Mouse (Mus musculus) liver, embryonic 13.5 days (tissue): ENCODE data around the gene Stim1. TPM values are rescaled to one million over a fixed set of nuclear protein-coding genes. Genes with fewer than 3 reads are reported as not detected.

ENCODE experiments used
- ATAC-seq: fragments of 200-750 bp; cut with Nextera tagmentation; 2 replicates; pipeline ENCODE4 v1.8.0; 2017; ENCODE audit warnings: low read depth, mild to moderate bottlenecking, moderate number of reproducible peaks, moderate library complexity
- DNase-seq: peaks from one replicate; pipeline ENCODE4 v3.0.0; 2022
- H3K27ac ChIP-seq: fragments of 300-500 bp; sonication (generic); 2 replicates; pipeline ENCODE4 v1.5.1; 2015; ENCODE audit warnings: moderate library complexity, mild to moderate bottlenecking, inconsistent platforms
- H3K27me3 ChIP-seq: fragments of 300-500 bp; sonication (generic); 2 replicates; pipeline ENCODE4 v1.6.1; 2015; ENCODE audit warnings: mild to moderate bottlenecking, inconsistent platforms
- H3K36me3 ChIP-seq: fragments of 300-500 bp; sonication (generic); 2 replicates; pipeline ENCODE4 v1.6.1; 2015; ENCODE audit warnings: mild to moderate bottlenecking, inconsistent platforms
- H3K4me1 ChIP-seq: fragments of 300-500 bp; sonication (generic); replicated peaks from 2 replicates; pipeline ENCODE4 v1.6.1; 2015; ENCODE audit warnings: inconsistent platforms
- H3K4me2 ChIP-seq: fragments of 300-500 bp; sonication (generic); 2 replicates; pipeline ENCODE4 v1.6.1; 2015; ENCODE audit warnings: inconsistent platforms, mild to moderate bottlenecking, moderate library complexity
- H3K4me3 ChIP-seq: fragments of 300-500 bp; sonication (generic); replicated peaks from 2 replicates; pipeline ENCODE4 v1.5.1; 2015; ENCODE audit warnings: mild to moderate bottlenecking, inconsistent platforms
- H3K9ac ChIP-seq: fragments of 300-500 bp; sonication (generic); 2 replicates; pipeline ENCODE4 v1.6.1; 2015; ENCODE audit warnings: mild to moderate bottlenecking, inconsistent platforms
- H3K9me3 ChIP-seq: fragments of 300-500 bp; sonication (generic); replicated peaks from 2 replicates; pipeline ENCODE4 v1.6.1; 2016; ENCODE audit warnings: inconsistent platforms
- WGBS: fragments of 180-500 bp; shearing (Covaris S2); methylation state at CpG from one replicate; pipeline ENCODE4 v1.1.7; 2015; ENCODE audit not compliant: insufficient replicate concordance; 5-methylcytosine and 5-hydroxymethylcytosine counted together
- polyA plus RNA-seq: library from polyadenylated mRNA; unstranded; fragments of >200 nt; fragmentation: Nextera tagmentation; extraction: Ambion mirVana; gene quantifications from 2 replicates; pipeline ENCODE4 v1.2.1, GENCODE M21; 2015

Stim1 gene
- polyA plus RNA-seq, 1 experiment from 2014 or later = 13.3 TPM

DNA sequence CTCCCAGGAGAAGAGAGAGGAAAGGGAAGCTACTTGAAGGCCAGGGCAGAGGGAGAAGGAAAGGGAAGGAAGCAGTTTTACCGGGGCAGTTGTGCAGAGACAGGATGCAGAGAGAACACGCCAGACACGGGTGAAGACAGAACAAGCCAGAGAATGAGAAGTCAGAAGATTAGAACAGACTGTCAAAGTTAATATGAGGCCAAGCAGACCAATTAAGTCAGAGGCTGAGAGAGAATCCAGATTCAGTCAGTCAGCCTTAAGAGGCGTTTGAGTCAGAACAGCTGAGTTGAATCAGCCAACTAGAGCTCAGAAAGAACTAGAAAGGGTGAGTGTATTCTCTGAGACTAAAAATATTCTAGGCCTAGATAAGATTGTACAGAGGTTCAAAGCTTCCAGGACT, 66.1 kb downstream of the Stim1 start:
- Histone ChIP-seq H3K9ac (no peak overlapping the region), H3K36me3 (no peaks in the 10 kb centered on the region; the same call in 1 of the 2 replicates), H3K4me1 (peaks cover 17% of the 10 kb centered on the region), H3K27me3 (no peaks in the 10 kb centered on the region), H3K4me3 (no peak overlapping the region), H3K27ac (no peak overlapping the region), H3K9me3 (no peaks in the 10 kb centered on the region), H3K4me2 (no peak overlapping the region)
- DNase-seq = no peak
- no peak for ATAC-seq
- WGBS = 24% methylated on average over 4 of the region's 4 CpGs

DNA sequence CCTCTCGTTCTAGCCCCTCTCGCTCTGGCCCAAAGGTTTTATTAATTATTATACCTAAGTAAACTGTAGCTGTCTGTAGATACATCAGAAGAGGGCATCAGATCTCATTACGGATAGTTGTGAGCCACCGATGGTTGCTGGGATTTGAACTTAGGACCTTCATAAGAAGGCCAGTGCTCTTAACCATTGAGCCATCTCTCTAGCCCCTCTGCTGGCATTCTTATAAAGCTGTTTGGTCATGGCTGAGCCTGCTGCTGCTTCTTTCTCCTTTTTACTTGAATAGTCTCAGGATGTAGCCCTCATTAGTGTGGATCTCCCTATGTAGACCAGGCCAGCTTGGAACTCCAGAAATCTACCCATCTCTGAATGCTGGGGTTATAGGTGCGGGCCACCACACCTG, 69.7 kb downstream of the Stim1 start:
- H3K4me3 ChIP-seq = no peak overlapping the region
- DNase-seq (no peak), ATAC-seq (no peak)
- H3K9me3 ChIP-seq = no peaks in the 10 kb centered on the region
- no peak overlapping the region for H3K4me2 ChIP-seq
- no peak overlapping the region for H3K9ac ChIP-seq
- H3K4me1 ChIP-seq = peaks cover 12% of the 10 kb centered on the region
- no peak overlapping the region for H3K27ac ChIP-seq
- 81% methylated on average over 5 of the region's 5 CpGs for WGBS
- no peaks in the 10 kb centered on the region; the same call in 1 of the 2 replicates for H3K36me3 ChIP-seq
- no peaks in the 10 kb centered on the region for H3K27me3 ChIP-seq

DNA sequence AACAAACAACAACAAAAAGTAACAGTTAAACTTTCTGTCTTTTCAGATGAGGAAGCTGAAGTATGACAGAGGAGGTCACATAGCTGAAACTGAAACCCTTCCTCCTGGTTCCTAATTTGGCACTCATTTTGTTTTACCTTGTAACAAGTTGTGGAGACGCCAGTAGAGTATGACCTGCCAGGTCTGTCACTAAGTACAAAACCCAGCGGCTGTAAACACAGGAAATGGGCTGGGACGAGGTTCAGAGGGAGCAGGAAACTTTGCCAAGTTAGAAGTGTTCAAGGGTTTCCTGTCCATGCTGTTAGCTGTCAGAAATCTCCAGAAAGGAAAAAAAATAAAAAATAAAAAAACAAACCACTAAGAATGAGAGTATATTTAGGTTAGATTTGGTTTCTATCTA, 70.3 kb downstream of the Stim1 start:
- Histone ChIP-seq H3K4me1 (peaks cover 12% of the 10 kb centered on the region), H3K27ac (no peak overlapping the region), H3K4me3 (no peak overlapping the region), H3K4me2 (no peak overlapping the region), H3K27me3 (no peaks in the 10 kb centered on the region), H3K36me3 (no peaks in the 10 kb centered on the region; the same call in 1 of the 2 replicates), H3K9ac (no peak overlapping the region), H3K9me3 (no peaks in the 10 kb centered on the region)
- ATAC-seq = 0 out of 2 replicates have a peak, but pooled peaks have one; percentile 48
- WGBS = 13% methylated on average over 3 of the region's 3 CpGs
- DNase-seq = no peak

DNA sequence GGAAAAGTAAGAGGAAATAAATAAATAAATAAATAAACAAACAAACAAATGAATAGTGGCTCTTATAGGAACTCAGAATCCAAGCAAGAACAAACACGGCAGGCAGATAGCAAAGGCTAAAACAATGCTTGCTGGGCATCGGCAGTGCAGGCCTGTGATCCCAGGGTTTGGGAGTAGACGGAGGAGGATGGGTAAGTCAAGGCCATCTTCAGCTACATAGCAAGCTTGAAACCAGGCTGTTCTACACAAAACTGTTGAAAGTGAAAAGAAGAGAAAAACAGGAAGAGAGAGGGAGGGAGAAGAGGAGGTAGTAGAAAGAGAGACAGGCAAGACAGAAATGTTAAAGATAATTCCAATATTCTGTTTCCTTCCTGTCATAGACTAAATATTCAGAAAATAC, 71.3 kb downstream of the Stim1 start:
- Histone ChIP-seq H3K27ac (no peak overlapping the region), H3K36me3 (no peaks in the 10 kb centered on the region; the same call in 1 of the 2 replicates), H3K27me3 (no peaks in the 10 kb centered on the region), H3K4me1 (peaks cover 5% of the 10 kb centered on the region), H3K4me3 (no peak overlapping the region), H3K4me2 (no peak overlapping the region), H3K9me3 (no peaks in the 10 kb centered on the region), H3K9ac (no peak overlapping the region)
- 79% methylated on average over 3 of the region's 3 CpGs for WGBS
- ATAC-seq (no peak), DNase-seq (no peak)

DNA sequence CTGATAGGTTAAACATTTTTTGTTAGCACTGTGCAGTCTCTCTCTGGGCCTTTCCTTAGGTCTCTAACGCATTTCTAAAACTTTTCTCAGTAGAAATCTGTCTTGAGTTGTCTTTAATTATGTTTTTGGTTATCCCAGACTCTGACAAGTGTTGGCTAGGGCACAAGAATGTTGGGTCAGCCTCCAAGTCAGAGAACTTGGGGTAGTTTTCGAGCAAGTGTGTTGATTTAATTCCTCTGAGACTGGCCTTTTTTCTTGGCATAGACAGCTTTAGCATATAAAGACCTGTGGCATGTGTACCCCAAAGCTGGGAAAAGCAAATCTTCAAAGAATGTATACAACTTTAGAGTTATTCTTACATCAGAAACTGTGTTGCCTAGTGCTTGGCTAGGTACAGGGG, 78.3 kb downstream of the Stim1 start:
- Histone ChIP-seq H3K4me2 (no peak overlapping the region), H3K4me1 (peaks cover 11% of the 10 kb centered on the region), H3K9me3 (no peaks in the 10 kb centered on the region), H3K4me3 (no peak overlapping the region), H3K36me3 (no peaks in the 10 kb centered on the region), H3K27me3 (no peaks in the 10 kb centered on the region), H3K27ac (no peak overlapping the region), H3K9ac (no peak overlapping the region)
- ATAC-seq (no peak), DNase-seq (no peak)
- 59% methylated on average over 2 of the region's 2 CpGs for WGBS

DNA sequence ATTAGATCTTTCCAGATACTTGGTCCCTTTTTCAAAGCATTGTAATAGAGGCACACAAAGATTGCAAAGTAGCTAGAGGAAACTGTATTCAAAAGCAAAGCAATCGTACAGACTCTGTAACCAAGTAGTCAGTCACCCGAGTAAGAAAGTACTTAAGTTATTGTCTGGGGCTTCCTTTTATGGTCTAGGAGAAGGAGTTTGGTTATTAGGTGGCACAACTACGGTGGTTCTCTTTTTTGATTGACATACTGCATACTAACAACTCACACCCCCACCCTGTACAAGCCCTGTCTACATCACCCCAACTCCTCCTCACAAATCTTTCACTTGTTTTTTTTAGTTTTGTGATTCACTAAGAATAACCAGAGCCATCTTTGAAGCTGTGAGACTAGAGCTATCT, 79.7 kb downstream of the Stim1 start:
- H3K27me3 ChIP-seq = no peaks in the 10 kb centered on the region
- ATAC-seq (no peak), DNase-seq (no peak)
- 48% methylated on average over 3 of the region's 3 CpGs for WGBS
- no peaks in the 10 kb centered on the region for H3K9me3 ChIP-seq
- H3K36me3 ChIP-seq = no peaks in the 10 kb centered on the region
- H3K9ac ChIP-seq = no peak overlapping the region
- no peak overlapping the region for H3K4me2 ChIP-seq
- peaks cover 11% of the 10 kb centered on the region for H3K4me1 ChIP-seq
- no peak overlapping the region for H3K27ac ChIP-seq
- H3K4me3 ChIP-seq = no peak overlapping the region

DNA sequence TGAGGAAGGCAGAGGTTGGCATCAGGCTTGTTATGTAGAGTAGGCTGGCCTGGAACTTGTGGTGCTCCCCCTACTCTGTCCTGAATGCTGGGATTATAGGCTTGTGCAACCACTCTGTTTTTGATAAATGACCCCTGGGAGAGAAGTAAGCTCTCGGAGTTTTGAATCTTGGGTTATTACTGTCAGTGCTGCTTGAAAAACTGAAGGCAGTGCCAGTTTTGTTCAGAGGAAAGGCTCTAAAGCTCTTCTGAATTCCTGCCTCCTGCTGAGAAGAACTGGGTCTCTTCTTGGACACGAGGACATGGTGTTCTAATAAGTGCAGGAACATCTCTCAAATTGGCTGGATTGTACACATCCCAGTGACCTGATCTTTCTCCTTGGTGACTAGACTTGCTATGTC, 81.1 kb downstream of the Stim1 start:
- DNase-seq (no peak), ATAC-seq (no peak)

DNA sequence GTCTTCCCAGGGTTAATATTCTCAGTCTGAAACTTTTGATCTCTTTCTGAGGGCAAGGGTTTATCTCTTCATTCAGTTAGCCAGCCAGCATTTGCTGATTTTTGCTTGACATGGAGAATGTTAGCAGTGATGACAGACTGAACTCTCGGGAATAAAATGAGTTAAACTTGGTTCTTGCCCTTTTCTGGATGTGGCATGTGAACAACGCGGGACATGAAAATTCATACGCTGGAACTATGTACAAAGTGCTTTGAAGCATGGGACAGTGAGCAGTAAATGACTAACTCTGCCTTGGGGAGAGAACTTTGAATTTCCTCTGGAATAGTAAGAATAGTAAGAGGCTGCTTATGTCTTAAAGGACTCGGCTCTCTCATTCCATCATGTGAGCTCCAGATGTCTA, 81.6 kb downstream of the Stim1 start:
- WGBS = 82% methylated on average over 5 of the region's 5 CpGs
- H3K4me3 ChIP-seq = no peak overlapping the region
- no peaks in the 10 kb centered on the region for H3K36me3 ChIP-seq
- H3K4me2 ChIP-seq = no peak overlapping the region
- no peak overlapping the region for H3K9ac ChIP-seq
- H3K9me3 ChIP-seq = no peaks in the 10 kb centered on the region
- H3K27me3 ChIP-seq = no peaks in the 10 kb centered on the region
- peaks cover 11% of the 10 kb centered on the region for H3K4me1 ChIP-seq
- no peak overlapping the region for H3K27ac ChIP-seq
- ATAC-seq = no peak
- no peak for DNase-seq

More for the DNA sequence above, 81.1 kb downstream of the Stim1 start:
- no peak overlapping the region for H3K27ac ChIP-seq
- H3K9ac ChIP-seq = no peak overlapping the region
- peaks cover 11% of the 10 kb centered on the region for H3K4me1 ChIP-seq
- H3K27me3 ChIP-seq = no peaks in the 10 kb centered on the region
- WGBS = 69% methylated on average over 2 of the region's 2 CpGs
- H3K36me3 ChIP-seq = no peaks in the 10 kb centered on the region
- no peak overlapping the region for H3K4me2 ChIP-seq
- no peak overlapping the region for H3K4me3 ChIP-seq
- no peaks in the 10 kb centered on the region for H3K9me3 ChIP-seq

DNA sequence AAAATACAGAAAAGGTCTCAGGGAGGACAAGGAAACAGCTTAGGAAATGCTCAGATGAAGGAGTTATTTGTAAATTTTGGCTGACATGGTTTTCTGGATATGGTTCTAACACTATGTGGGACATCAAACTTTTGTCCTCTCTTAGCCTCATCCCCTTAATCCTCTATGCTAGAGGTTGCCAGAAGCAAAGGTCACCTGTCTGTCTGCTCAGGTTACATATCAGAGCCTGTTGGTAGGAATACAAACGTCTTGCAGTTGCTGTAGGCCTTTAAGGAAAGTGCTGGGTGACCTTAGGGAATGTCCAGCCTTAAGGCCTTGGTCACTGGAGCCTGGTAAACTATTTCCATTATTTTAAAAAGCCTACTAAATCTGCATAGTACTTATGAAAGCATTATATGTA, 85.8 kb downstream of the Stim1 start:
- Histone ChIP-seq H3K4me1 (peaks cover 7% of the 10 kb centered on the region), H3K27ac (no peak overlapping the region), H3K9me3 (no peaks in the 10 kb centered on the region), H3K4me2 (no peak overlapping the region), H3K9ac (no peak overlapping the region), H3K36me3 (no peaks in the 10 kb centered on the region), H3K4me3 (no peak overlapping the region), H3K27me3 (no peaks in the 10 kb centered on the region)
- no peak for DNase-seq
- ATAC-seq = no peak
- 39% methylated on average over 1 of the region's 1 CpGs for WGBS

DNA sequence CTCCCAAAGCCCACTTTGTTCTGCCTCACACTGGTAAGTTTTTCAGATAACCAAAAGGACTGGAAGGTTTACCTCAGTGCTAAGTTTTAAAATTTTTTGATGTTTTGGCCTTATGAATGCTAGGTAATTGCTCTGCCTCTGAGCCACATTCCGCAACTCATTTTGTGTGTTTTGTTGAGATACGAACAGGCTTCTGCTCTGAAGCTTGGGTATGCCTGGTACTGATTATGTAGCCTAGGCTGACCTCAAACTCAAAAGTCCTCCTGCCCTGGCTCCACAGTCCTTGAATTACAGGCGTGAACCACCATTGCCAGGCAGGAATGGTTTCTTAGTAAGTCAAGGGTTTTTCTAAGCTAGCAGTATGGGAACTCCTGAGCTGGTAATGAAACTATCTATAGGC, 90.5 kb downstream of the Stim1 start:
- no peak overlapping the region for H3K4me2 ChIP-seq
- no peaks in the 10 kb centered on the region for H3K9me3 ChIP-seq
- H3K36me3 ChIP-seq = no peaks in the 10 kb centered on the region
- ATAC-seq (no peak), DNase-seq (no peak)
- no peaks in the 10 kb centered on the region for H3K27me3 ChIP-seq
- 69% methylated on average over 3 of the region's 3 CpGs for WGBS
- no peak overlapping the region for H3K9ac ChIP-seq
- H3K4me1 ChIP-seq = peaks cover 4% of the 10 kb centered on the region; the same call in 1 of the 2 replicates
- H3K4me3 ChIP-seq = no peak overlapping the region
- H3K27ac ChIP-seq = no peak overlapping the region

DNA sequence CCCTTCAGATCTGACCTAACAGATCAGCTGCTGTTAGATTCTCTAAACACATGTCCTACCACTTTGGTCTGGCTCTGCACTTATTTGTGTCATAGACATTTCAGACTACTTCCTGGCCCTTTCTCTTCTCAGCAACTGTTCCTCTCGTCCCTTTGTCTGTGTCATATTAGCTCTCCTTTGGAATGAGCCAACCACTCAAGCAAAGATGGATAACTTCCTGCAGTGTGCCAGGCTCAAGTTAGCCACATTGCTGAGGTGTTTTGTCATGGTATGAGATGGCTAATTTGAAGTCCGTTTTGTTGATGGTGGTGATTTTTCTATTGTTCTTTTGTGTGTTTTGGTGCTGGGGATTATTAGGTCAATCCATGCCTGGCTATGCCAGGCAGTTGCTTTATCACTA, 93.7 kb downstream of the Stim1 start:
- 56% methylated on average over 2 of the region's 2 CpGs for WGBS
- Histone ChIP-seq H3K4me2 (no peak overlapping the region), H3K36me3 (no peaks in the 10 kb centered on the region), H3K27ac (no peak overlapping the region), H3K27me3 (no peaks in the 10 kb centered on the region), H3K9me3 (no peaks in the 10 kb centered on the region), H3K4me3 (no peak overlapping the region), H3K4me1 (peaks cover 4% of the 10 kb centered on the region; the same call in 1 of the 2 replicates), H3K9ac (no peak overlapping the region)
- DNase-seq (no peak), ATAC-seq (no peak)

DNA sequence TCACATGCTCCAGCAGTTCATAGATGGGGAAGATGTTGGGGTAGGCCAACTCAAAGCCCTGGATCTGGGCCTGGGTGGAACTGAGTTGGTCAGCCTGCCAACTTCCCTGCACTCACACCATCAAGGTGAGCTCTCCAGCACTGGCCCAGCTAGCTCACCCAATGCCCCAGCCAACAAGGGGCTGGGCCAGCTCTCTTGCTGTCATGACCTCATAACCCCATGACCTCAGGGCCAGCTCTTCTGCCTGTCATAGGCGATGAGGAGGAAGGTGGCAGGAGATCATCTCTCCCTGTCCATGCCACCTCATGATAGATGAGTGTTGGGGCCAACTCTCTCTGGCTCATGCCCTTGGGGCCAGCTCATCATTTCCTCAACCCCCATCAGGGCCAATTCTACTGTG, 96.2 kb downstream of the Stim1 start:
- no peak overlapping the region for H3K27ac ChIP-seq
- no peak overlapping the region for H3K9ac ChIP-seq
- H3K36me3 ChIP-seq = no peaks in the 10 kb centered on the region
- WGBS = 74% methylated on average over 1 of the region's 1 CpGs
- no peaks in the 10 kb centered on the region for H3K9me3 ChIP-seq
- DNase-seq = no peak
- peaks cover 10% of the 10 kb centered on the region; the same call in 1 of the 2 replicates for H3K4me1 ChIP-seq
- ATAC-seq = peak; percentile 29; the same call in 1 of the 2 replicates
- no peak overlapping the region for H3K4me2 ChIP-seq
- no peaks in the 10 kb centered on the region for H3K27me3 ChIP-seq
- no peak overlapping the region for H3K4me3 ChIP-seq
